In the genomic region with DNA sequence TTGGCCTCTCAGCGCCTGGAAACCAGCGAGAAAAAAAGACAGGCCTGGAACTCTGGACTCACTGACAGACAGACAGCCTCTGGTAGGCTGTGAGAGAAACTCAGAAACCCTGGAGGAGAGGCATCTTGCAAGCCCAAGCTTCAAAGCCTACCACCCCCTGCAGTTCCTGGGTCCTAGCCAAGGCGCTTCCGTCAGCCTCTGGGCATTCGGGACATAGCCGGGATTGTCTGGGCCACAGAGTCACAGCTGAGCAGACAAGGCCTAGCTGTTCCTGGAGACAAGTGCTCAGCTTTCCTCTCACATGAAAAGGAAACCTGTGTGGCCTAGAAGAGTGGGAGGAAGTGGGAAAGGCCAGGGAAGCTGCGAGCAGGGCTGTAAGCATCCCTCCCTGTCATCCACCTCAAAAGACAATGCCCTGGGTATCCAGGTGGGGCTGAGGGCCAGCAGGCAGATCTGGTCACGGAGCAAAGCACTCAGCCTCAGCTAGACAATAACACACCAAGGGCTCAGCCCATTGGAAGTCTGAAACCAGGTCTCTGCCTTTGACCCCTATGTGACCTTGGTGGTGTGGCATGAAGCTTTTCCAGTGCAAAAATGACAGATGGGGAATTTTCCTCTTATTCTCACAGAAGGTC, we compare ENCODE assay signal across 11 mouse cellular contexts. TPM values are rescaled to one million over a fixed set of nuclear protein-coding genes. Genes with fewer than 3 reads are reported as not detected.
DNase-seq lines count a peak whose midpoint lies in the region; ATAC-seq lines count a peak whose summit lies in the region.
"Had no signal": no experiment of that assay in that cellular context is flagged by ENCODE, and none has a peak within 500 bp of the region (broad histone marks: within the 10 kb centered on the region; RNA-seq: fewer than 3 reads in every experiment).

No protein-coding gene starts in this region.

- no peaks in the 10 kb centered on the region for H3K4me1 ChIP-seq in midbrain, embryonic 11.5 days (ENCODE audit: control insufficient read depth, insufficient read depth, low read length)
- H3K4me1 ChIP-seq in midbrain, embryonic 10.5 days, result peaks cover 5% of the 10 kb centered on the region
- H3K4me1 ChIP-seq in forebrain, embryonic 14.5 days (ENCODE audit: control insufficient read depth, insufficient read depth, low read length), result no peaks in the 10 kb centered on the region
- no peaks in the 10 kb centered on the region for H3K4me1 ChIP-seq in stomach, embryonic 14.5 days (ENCODE audit: control insufficient read depth, insufficient read depth, low read length)
- H3K4me1 ChIP-seq: embryonic facial prominence, embryonic 12.5 days had no signal

- H3K27me3 ChIP-seq in midbrain, embryonic 11.5 days (ENCODE audit: control insufficient read depth, insufficient read depth, low read length), result no peaks in the 10 kb centered on the region
- H3K27me3 ChIP-seq in midbrain, embryonic 10.5 days (ENCODE audit: low read depth, poor library complexity, severe bottlenecking), result no peaks in the 10 kb centered on the region
- no peaks in the 10 kb centered on the region for H3K27me3 ChIP-seq in forebrain, embryonic 14.5 days (replicated peaks; ENCODE audit: control insufficient read depth, insufficient read depth, low read length)
- H3K27me3 ChIP-seq in stomach, embryonic 14.5 days (ENCODE audit: control insufficient read depth, insufficient read depth, low read length), result no peaks in the 10 kb centered on the region
- H3K27me3 ChIP-seq: embryonic facial prominence, embryonic 12.5 days had no signal

- no peak overlapping the region for H3K27ac ChIP-seq in midbrain, embryonic 11.5 days (ENCODE audit: low read depth, low read length)
- H3K27ac ChIP-seq in midbrain, embryonic 10.5 days (replicated peaks), result no peak overlapping the region
- no peak overlapping the region for H3K27ac ChIP-seq in forebrain, embryonic 14.5 days (ENCODE audit: low read depth, low read length)
- no peak overlapping the region for H3K27ac ChIP-seq in stomach, embryonic 14.5 days (ENCODE audit: low read length)
- H3K27ac ChIP-seq: embryonic facial prominence, embryonic 12.5 days; left cerebral cortex, adult 2 months had no signal

- DNase-seq in midbrain, embryonic 11.5 days (ENCODE audit: low spot score, missing footprints), result no peak
- DNase-seq in midbrain, embryonic 10.5 days (ENCODE audit: low spot score), result no peak
- DNase-seq in forebrain, embryonic 14.5 days (ENCODE audit: low spot score), result peak; percentile 54
- DNase-seq in layer of hippocampus, adult 9-11 months, result peak; percentile 67
- no peak for DNase-seq in heart, postnatal 36 days
- no peak for DNase-seq in thymus, postnatal 25 days
- DNase-seq in gastrocnemius, postnatal 4 days (ENCODE audit: low spot score in 2 of 2), result no peak

- H3K4me3 ChIP-seq in midbrain, embryonic 11.5 days (ENCODE audit: low read depth, low read length), result no peak overlapping the region
- H3K4me3 ChIP-seq in midbrain, embryonic 10.5 days, result no peak overlapping the region
- H3K4me3 ChIP-seq in forebrain, embryonic 14.5 days (ENCODE audit: low read depth, low read length), result no peak overlapping the region
- no peak overlapping the region for H3K4me3 ChIP-seq in stomach, embryonic 14.5 days (ENCODE audit: low read depth, low read length)
- H3K4me3 ChIP-seq: embryonic facial prominence, embryonic 12.5 days; left cerebral cortex, adult 2 months; myocyte had no signal

- H3K9ac ChIP-seq in midbrain, embryonic 11.5 days (ENCODE audit: low read length), result no peak overlapping the region
- no peak overlapping the region for H3K9ac ChIP-seq in forebrain, embryonic 14.5 days (ENCODE audit: low read length)
- no peak overlapping the region for H3K9ac ChIP-seq in stomach, embryonic 14.5 days (replicated peaks; ENCODE audit: low read depth, low read length)
- H3K9ac ChIP-seq: embryonic facial prominence, embryonic 12.5 days had no signal

- H3K9me3 ChIP-seq in midbrain, embryonic 11.5 days (ENCODE audit: control insufficient read depth, low read length), result no peaks in the 10 kb centered on the region
- H3K9me3 ChIP-seq in midbrain, embryonic 10.5 days (replicated peaks), result no peaks in the 10 kb centered on the region
- H3K9me3 ChIP-seq in forebrain, embryonic 14.5 days (replicated peaks; ENCODE audit: control insufficient read depth, low read length), result no peaks in the 10 kb centered on the region
- no peaks in the 10 kb centered on the region for H3K9me3 ChIP-seq in stomach, embryonic 14.5 days (ENCODE audit: control insufficient read depth, low read depth, low read length)
- H3K9me3 ChIP-seq: embryonic facial prominence, embryonic 12.5 days had no signal

- peak; percentile 35; the same call in 1 of the 2 replicates for ATAC-seq in midbrain, embryonic 11.5 days (ENCODE audit: low FRiP score)
- ATAC-seq in forebrain, embryonic 14.5 days, result peak; percentile 58; the same call in 1 of the 2 replicates
- peak; percentile 53; the same call in 1 of the 2 replicates for ATAC-seq in stomach, embryonic 14.5 days (ENCODE audit: insufficient number of reproducible peaks, insufficient read depth, low FRiP score, low read depth)

- WGBS in midbrain, embryonic 11.5 days, result 59% methylated on average over 8 of the region's 8 CpGs
- WGBS in midbrain, embryonic 10.5 days, result 60% methylated on average over 8 of the region's 8 CpGs
- WGBS in forebrain, embryonic 14.5 days, result 44% methylated on average over 8 of the region's 8 CpGs
- WGBS in stomach, embryonic 14.5 days, result 73% methylated on average over 8 of the region's 8 CpGs

- H3K36me3 ChIP-seq in midbrain, embryonic 11.5 days (ENCODE audit: control insufficient read depth, insufficient read depth, low read length), result no peaks in the 10 kb centered on the region
- no peaks in the 10 kb centered on the region for H3K36me3 ChIP-seq in midbrain, embryonic 10.5 days
- no peaks in the 10 kb centered on the region for H3K36me3 ChIP-seq in forebrain, embryonic 14.5 days (ENCODE audit: control insufficient read depth, insufficient read depth, low read length)
- no peaks in the 10 kb centered on the region for H3K36me3 ChIP-seq in stomach, embryonic 14.5 days (ENCODE audit: control insufficient read depth, insufficient read depth, low read length)
- H3K36me3 ChIP-seq: embryonic facial prominence, embryonic 12.5 days had no signal

- intact Hi-C loops in heart, postnatal 36 days (cut with DNase I), result no loop called here

- no peak overlapping the region for H3K4me2 ChIP-seq in midbrain, embryonic 11.5 days
- H3K4me2 ChIP-seq in forebrain, embryonic 14.5 days (ENCODE audit: low read length), result no peak overlapping the region
- H3K4me2 ChIP-seq in stomach, embryonic 14.5 days (replicated peaks; ENCODE audit: low read depth, low read length), result no peak overlapping the region
- H3K4me2 ChIP-seq: embryonic facial prominence, embryonic 12.5 days had no signal

RNA-seq across cellular contexts. Expression of a gene that starts 13.2 kb away (rescaled TPM):
- 11.9 and 12.5 TPM in 2 replicates for polyA plus RNA-seq in midbrain, embryonic 11.5 days (2014; fragmentation: Nextera tagmentation; extraction: Ambion mirVana)
- 7.3 and 8.9 TPM in 2 replicates for polyA plus RNA-seq in midbrain, embryonic 10.5 days (2016; fragmentation: Nextera tagmentation; extraction: Ambion mirVana)
- 15.3 and 19.2 TPM in 2 replicates for polyA plus RNA-seq in forebrain, embryonic 14.5 days (2014; fragmentation: Nextera tagmentation; extraction: Ambion mirVana)
- 1.9 and 2.4 TPM in 2 replicates for polyA plus RNA-seq in stomach, embryonic 14.5 days (2014; fragmentation: Nextera tagmentation; extraction: Ambion mirVana)
- under 1 TPM in 1 of 2 experiments, not detected in 1; 0.72 TPM for total RNA-seq in heart, postnatal 36 days (2021)
- 1 to 10 TPM; 2.7 to 2.9 TPM for total RNA-seq in gastrocnemius, postnatal 4 days (2021)
- polyA plus RNA-seq: myocyte had no signal

Comparison
In these comparisons a context has a peak if more than half of its experiments do, and no peak if none do; other contexts are left out.
1. DNase-seq: peak in forebrain, embryonic 14.5 days (single experiment) and layer of hippocampus, adult 9-11 months (single experiment); none in midbrain, embryonic 11.5 days (single experiment), midbrain, embryonic 10.5 days (single experiment), heart, postnatal 36 days (0 of 2), thymus, postnatal 25 days (single experiment) and gastrocnemius, postnatal 4 days (0 of 2).
2. Peak in every context shown above with its lines, with median percentiles within 50 percentile points of each other: ATAC-seq.